Mouse (Mus musculus): ENCODE data around the gene Cops8.

Cops8 gene

DNA sequence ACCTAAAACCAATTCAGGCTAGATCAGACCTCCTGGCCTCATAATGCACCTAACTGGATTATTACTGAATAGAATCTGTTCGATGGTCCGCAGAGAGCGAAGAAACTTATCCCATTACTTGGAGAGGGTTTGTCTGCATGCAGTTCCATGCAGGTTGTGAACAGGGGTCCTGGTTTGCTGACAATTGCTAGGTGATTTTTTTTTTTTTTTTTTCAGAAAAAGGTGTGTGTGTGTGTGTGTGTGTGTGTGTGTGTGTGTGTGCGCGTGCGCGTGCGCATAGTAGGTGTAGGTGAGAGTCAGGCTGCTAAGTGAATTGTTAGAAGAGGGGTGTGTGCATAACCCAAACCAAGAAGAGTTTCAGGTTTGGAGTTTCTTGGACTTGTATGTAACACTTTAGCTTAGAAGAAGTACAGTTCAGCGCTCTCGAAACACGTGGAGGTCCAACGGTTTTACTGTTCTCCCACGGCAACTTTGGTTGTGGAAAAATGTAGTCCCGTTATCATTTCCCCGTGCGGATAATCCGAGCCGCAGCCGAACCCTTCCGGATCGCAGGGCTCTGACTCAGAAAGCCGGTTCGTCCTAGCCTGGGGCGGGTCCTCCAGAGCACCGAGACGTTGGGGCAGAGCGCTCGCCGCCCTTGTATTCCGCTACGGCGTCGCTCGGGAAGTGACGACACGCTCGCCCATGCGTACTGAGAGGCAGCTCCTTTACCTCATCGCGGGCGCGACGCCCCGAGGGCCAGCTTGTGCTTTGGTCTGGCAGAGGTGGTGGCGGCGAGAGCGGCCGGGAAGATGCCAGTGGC is at the start of gene Cops8:
Gene Cops8, plus strand, starts transcription at position 223 of the 802 bp plus-strand sequence.
- peak; percentile 98 to 100 for DNase-seq

- no peak for DNase-seq
These were observed 45.6 kb upstream of the Cops8 start for GRCm38 (mm10) chr1:90557140-90557539.

DNA sequence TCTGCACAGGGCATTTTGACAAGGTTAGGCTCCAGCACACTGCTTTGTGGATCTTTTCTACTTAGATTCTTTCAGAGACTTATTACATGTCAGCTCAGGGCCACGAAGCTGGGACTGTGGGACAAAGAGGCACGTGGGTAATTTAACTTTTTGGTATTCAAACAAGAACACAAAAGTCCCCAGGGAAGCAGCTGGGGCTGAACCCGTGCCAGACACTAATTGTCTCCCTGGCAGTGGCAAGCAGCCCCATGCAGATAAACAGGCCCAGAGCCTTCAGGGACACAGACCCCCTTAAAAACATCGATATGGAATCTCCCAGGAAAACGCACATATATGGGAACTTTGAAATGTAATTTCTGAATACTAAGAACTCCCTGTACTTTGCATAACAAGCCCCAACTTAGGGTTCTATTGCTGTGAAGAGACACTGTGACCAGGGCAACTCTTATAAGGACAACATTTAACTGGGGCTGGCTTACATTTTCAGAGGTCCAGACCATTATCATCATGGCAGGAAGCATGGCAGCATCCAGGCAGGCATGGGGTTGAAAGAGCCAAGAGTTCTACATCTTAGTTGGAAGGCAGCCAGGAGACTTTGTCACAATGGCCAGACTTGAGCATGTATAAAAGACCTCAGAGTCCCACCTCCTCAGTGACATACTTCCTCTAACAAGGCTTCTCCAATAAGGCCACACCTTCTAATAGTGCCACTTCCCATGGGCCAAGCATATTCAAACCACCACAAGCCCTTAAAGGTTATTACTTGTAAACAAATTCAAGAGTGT is 41.6 kb upstream of the Cops8 start:
- DNase-seq: no peak

DNA sequence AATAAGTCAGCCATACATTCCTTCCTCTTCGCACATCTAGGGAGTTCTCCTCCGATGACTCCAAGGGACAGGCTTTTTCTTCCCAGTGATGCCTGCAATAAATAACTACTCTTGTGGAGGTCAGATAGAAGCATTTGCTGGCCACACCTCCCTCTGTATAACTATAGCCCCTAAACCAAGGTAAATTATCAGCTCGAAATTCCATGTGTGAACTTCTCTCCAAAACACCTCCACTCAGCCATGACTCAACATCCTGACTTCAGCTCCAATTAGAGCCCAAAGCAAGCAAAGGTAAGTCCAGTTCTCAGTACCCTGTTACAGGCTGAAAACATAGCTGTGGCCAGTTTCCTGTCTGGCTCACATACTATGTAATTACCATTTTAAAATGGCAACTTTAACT is 38.8 kb upstream of the Cops8 start:
- no peak for DNase-seq

- DNase-seq: no peak
These were observed 35.9 kb upstream of the Cops8 start for GRCm38 (mm10) chr1:90566664-90567440.

GRCm38 (mm10) chr1:90573831-90574230 is 28.9 kb upstream of the Cops8 start:
- DNase-seq: no peak

GRCm38 (mm10) chr1:90574845-90575244 is 27.9 kb upstream of the Cops8 start:
- DNase-seq: no peak

DNA sequence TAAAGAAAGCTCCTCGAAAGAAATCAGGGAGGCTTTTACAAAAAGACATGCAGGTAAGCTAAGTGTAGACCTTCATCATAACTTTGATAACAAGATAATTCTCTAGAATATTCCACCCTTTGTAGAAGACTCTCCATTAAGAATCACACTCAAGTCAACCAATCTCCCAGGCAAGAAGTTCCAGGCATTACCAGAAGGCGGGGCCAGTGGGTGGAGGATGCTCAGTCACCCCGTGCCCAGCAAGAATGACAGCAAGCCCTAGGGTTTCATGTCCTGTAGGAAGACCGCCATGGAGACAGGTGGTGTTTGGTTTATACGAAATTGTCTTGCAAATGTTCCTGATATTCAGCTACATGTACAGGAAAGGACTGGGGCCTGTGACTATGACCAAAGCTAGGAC is 25.4 kb upstream of the Cops8 start:
- DNase-seq: no peak

DNA sequence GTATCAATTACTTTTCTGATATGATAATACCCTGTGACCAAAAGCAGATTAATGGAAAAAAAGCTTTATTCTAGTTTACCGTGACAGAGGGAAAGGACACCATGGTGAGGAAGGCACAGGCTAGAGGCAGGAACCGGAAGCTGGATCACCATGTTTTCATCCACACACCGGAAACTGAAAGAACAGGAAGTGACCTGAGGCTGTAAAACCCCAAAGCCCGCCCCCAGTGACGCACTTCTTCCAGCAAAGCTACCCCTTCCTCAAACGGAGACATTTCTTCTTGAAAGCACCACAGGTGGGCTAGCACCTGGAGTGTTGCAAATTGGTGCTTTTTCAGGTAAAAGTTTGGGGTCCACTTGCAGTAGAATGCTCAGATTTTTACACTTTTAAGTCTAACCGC is 20.1 kb upstream of the Cops8 start:
- DNase-seq: no peak

- DNase-seq: peak; percentile 67 to 74
These were observed 14.6 kb upstream of the Cops8 start for GRCm38 (mm10) chr1:90588021-90588734.

GRCm38 (mm10) chr1:90590797-90591196 is 12.0 kb upstream of the Cops8 start:
- peak in 1 of 2 experiments; percentile 11 for DNase-seq

DNA sequence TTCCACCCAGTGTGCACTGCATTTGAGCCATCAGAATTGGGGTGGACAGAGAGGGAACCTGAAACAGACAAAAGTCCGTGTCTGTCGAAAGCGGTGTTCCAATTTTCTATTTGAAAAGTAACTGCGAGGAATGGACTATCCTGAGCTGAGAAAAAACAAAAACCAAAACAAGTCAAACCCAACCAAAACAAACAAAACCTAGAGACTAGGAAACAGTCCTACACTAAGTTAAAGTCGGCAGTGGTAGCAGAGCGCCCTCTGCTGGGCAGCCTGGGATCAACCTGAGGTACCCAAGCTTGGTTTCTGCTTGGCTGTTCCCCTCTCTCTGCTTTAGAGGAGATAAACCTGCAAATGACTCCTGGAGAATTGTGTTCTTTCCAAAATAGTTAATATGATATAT is 10.0 kb upstream of the Cops8 start:
- peak; percentile 57 to 75 for DNase-seq

- no peak for DNase-seq
These were observed 3.6 kb upstream of the Cops8 start for GRCm38 (mm10) chr1:90599226-90599625.

DNA sequence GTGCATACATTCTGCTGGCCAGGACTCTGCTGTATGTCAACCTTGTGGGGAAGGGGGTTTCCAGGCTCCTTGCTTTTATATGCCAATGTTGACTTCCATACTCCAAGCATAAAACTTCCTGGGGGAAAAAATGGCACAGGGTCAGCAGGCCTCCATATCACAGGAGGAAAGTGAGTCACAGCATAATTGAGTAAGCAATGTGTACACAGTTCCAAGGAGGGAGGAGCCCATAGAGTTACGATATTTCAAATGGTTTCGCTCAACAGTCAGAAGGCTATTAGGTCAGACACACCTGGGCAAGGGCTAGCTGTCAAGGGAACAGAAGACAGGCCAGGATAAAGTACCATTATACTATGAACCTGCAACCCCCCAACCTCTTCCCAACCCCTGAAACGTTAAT is 1.7 kb upstream of the Cops8 start:
- DNase-seq: no peak

GRCm38 (mm10) chr1:90603561-90603887 is 743 bp downstream of the Cops8 start:
- no peak for DNase-seq

- no peak for DNase-seq
These were observed 6.6 kb downstream of the Cops8 start for GRCm38 (mm10) chr1:90609363-90609762.

GRCm38 (mm10) chr1:90617258-90617657 is 14.5 kb downstream of the Cops8 start:
- no peak for DNase-seq

DNA sequence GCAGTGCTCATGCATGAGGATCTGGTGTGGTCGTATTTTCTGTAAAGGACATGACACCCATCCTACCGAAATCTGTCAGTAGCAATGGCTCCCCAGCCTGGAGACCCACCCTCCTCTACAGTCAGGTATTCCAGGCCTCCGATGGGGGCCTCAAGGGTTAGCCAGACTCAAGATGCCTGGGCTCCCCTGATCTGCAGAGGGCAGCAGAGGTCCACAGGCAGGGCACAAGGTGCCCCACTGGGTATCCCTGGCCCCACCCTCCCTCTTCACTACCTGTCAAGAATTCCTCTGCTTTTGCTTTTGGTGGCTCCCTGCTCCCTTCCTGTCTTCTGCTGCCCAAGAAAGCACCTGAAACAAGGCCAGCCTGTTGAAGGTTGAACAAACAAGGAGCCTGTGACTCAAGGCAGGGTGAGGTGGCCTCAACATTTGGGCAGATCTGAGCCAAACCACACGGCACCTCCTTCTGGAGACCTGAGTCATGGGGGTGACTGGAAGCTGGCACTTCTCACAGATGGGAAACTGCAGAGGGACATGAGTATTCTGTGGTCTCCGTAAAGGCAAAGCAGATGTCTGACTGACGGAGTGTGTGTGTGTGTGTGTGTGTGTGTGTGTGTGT is 30.7 kb downstream of the Cops8 start:
- DNase-seq: no peak

GRCm38 (mm10) chr1:90634205-90634745 is 31.5 kb downstream of the Cops8 start:
- DNase-seq: no peak

DNA sequence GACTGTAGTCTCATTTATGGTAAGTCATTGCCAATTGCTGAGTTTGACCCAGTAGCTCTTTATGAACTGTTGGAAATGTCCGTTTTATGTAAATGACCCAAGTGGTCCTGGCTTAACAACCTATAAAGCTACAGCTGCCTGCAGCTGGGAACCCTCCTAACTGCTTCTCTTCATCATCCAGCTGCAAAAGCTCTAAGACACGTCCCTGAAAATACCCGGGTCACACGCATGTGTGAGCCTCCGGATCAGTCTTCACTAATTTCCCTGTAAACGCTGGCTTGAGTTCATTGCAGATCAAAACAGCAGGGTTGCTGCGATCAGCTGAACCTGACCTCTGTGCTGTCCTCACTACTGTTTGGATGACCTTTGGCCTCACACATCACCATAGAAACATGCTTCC is 35.6 kb downstream of the Cops8 start:
- no peak for DNase-seq

GRCm38 (mm10) chr1:90650781-90651437 is 48.1 kb downstream of the Cops8 start:
- DNase-seq: peak; percentile 40 to 45

GRCm38 (mm10) chr1:90651781-90652180 is 49.0 kb downstream of the Cops8 start:
- DNase-seq: no peak
